Mouse (Mus musculus): ENCODE results near the gene Olfr692.

Olfr692 gene

DNA sequence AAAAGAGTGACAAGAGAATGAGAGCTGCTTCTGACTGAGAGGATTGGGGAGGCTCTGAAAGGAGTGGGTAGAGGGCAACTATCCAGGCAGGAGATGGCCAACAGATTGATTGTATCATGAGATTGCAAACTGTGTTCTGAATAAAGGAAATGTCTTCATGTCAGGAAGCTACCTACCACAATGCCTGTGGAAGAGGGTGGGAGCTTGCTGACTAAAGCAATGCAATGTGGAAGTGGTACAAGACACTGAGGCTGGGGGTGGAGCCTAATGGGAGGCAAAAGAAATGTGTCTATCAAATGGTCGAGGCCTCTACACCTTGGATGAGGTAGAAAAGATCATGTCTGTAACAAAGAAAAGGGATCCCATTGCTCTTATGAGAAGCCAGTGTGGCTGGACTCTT lies 38.3 kb downstream of the Olfr692 start:
- DNase-seq = no peak

DNA sequence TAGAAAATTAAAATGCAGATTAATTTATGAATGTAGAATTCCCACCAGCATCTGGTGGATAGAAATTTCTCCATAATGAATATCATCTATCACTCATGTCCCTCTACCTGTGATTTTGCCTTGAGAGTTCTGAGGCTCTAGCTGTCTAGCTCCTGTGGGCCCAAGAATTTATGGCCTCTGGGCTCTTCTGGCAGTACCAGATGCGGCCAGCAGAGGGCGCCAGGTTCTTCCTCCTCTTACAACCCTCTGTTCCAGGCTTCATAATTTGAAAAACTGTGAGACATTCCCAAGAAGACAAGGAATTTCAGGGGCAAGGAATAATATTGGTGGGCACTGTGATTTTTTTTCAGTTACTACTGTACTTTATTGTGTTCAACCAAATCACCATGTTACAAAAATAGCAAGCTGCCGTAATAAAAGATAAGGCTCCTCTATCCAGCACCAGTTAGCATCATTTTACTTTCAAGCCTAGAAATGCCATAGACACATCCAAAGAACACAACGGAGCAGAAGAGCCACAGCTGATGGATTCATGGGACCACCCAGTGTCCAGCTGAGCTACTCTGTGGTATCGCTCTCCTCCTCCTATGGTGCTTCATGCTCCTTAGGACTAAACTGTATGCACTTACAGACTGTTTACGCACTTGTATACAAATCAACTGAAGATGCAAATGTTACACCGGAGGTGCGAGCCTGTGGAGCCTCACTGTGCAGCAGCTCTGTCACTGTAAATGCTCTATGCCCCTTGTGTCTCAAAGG lies 44.0 kb downstream of the Olfr692 start:
- DNase-seq = peak; percentile 81

- DNase-seq = no peak
Measured at GRCm38 (mm10) chr7:105414385-105414784, 46.4 kb downstream of the Olfr692 start.

GRCm38 (mm10) chr7:105416529-105416928 lies 48.5 kb downstream of the Olfr692 start:
- DNase-seq = no peak

DNA sequence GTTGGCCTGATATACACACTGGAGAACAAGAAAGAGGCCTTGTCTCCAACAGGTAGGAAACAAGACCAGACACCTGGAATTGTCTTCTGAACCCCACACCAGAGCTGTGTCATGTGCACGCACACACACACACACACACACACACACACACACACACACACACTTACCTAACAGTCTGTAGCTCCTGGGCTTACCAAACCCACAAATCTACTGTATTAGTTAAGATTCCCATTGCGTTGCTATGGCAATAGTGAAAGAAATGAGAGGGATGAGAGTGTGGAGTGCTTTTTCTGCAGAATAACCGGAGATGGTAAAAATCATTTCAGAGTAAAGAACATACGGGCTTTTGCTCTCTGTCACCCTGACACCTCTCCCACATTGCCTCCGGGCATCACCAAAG lies 50.1 kb downstream of the Olfr692 start:
- no peak for DNase-seq

All from lung, postnatal 10 days (tissue).